Mouse (Mus musculus): ENCODE data around the gene Rbfox1.

- TF ChIP-seq CTCF (IDR thresholded peaks at IDR 0.05; ENCODE audit: control insufficient read depth, insufficient read depth, low read length) (no peak), POLR2A (IDR thresholded peaks at IDR 0.05; ENCODE audit: borderline replicate concordance, control insufficient read depth, low read depth, low read length) (no peak)
These were observed 1540.4 kb downstream of the Rbfox1 start for GRCm38 (mm10) chr16:7425386-7426089.

Data from bone marrow, adult 2 months (tissue).